22 mouse cellular contexts compared by ENCODE assay signal in the genomic region with DNA sequence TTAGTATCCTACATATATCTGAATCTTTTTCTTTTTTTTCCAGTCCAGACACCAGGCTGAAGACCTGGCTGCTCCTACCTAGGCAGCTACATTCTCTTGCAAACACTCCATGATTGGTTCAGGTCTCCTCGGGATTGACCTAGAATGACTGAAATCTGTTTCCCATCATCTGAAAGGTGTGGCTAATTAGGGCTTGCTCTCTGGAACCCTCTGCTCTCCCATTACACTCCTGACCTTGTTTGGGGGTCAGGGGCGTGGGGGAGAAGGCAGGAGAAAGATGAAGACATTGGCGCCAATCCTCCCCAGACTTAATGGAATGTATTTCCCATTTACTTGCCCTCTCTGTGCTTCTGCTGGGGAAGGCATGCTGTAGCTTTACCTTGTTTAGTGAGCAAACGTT.
DNase-seq lines count a peak whose midpoint lies in the region; ATAC-seq and TF ChIP-seq lines count a peak whose summit lies in the region.
"Had no signal": no experiment of that assay in that cellular context is flagged by ENCODE, and none has a peak within 500 bp of the region (broad histone marks: within the 10 kb centered on the region; RNA-seq: fewer than 3 reads in every experiment).

No protein-coding gene starts in this region.

- ATAC-seq in embryonic facial prominence, embryonic 14.5 days (ENCODE audit: low read depth) = peak; percentile 10; the same call in 1 of the 2 replicates
- peak; percentile 24; the same call in 1 of the 2 replicates for ATAC-seq in limb, embryonic 14.5 days (ENCODE audit: low FRiP score, low read depth)
- ATAC-seq in forebrain, embryonic 15.5 days (replicated peaks) = no peak
- ATAC-seq: intestine, postnatal 0 days; liver, embryonic 12.5 days; midbrain, embryonic 13.5 days; Patski had no signal

- 17% methylated on average over 4 of the region's 4 CpGs for WGBS in embryonic facial prominence, embryonic 14.5 days
- 19% methylated on average over 4 of the region's 4 CpGs for WGBS in limb, embryonic 14.5 days
- 74% methylated on average over 4 of the region's 4 CpGs for whole genome bisulfite sequencing in forebrain, embryonic 15.5 days

- no peaks in the 10 kb centered on the region for H3K9me3 ChIP-seq in embryonic facial prominence, embryonic 14.5 days (ENCODE audit: control insufficient read depth, low read length)
- no peaks in the 10 kb centered on the region for H3K9me3 ChIP-seq in limb, embryonic 14.5 days (ENCODE audit: control insufficient read depth, low read length)
- H3K9me3 ChIP-seq in forebrain, embryonic 15.5 days = no peaks in the 10 kb centered on the region
- H3K9me3 ChIP-seq: G1E; heart, embryonic 15.5 days; hindbrain, embryonic 15.5 days; liver, embryonic 12.5 days; midbrain, embryonic 13.5 days had no signal

- peaks cover 13% of the 10 kb centered on the region for H3K4me1 ChIP-seq in embryonic facial prominence, embryonic 14.5 days (ENCODE audit: control insufficient read depth, insufficient read depth, low read length)
- H3K4me1 ChIP-seq in limb, embryonic 14.5 days (ENCODE audit: control insufficient read depth, insufficient read depth, low read length) = peaks cover 6% of the 10 kb centered on the region; the same call in 1 of the 2 replicates
- H3K4me1 ChIP-seq in forebrain, embryonic 15.5 days = no peaks in the 10 kb centered on the region
- H3K4me1 ChIP-seq: heart, embryonic 15.5 days; hindbrain, embryonic 15.5 days; liver, embryonic 12.5 days; midbrain, embryonic 13.5 days had no signal

- DNase-seq in R1 (ENCODE audit: low read depth, low spot score) = peak; percentile 3
- DNase-seq in embryo, embryonic 11 days = peak; percentile 43
- DNase-seq in embryonic facial prominence, embryonic 14.5 days (ENCODE audit: low spot score) = no peak
- DNase-seq in limb, embryonic 14.5 days (ENCODE audit: low spot score) = no peak
- DNase-seq in layer of hippocampus, adult 9-10 months (ENCODE audit: low spot score) = no peak
- no peak for DNase-seq in urinary bladder, postnatal 25 days (ENCODE audit: low spot score)
- DNase-seq: adrenal gland, postnatal 14 days; cerebellum, adult 9-10 months; kidney, postnatal 36 days; lung, adult 18-20 months; lung, postnatal 14 days; right cerebral cortex, postnatal 14 days; thymus, adult 2 months had no signal

- H3K9ac ChIP-seq in embryonic facial prominence, embryonic 14.5 days (ENCODE audit: low read depth, low read length) = no peak overlapping the region
- H3K9ac ChIP-seq in limb, embryonic 14.5 days (ENCODE audit: low read depth, low read length, severe bottlenecking) = no peak overlapping the region
- no peak overlapping the region for H3K9ac ChIP-seq in forebrain, embryonic 15.5 days (replicated peaks)
- H3K9ac ChIP-seq: heart, embryonic 15.5 days; hindbrain, embryonic 15.5 days; liver, embryonic 12.5 days; midbrain, embryonic 13.5 days had no signal

- no peak overlapping the region for H3K27ac ChIP-seq in embryonic facial prominence, embryonic 14.5 days (replicated peaks; ENCODE audit: low read depth, low read length)
- H3K27ac ChIP-seq in limb, embryonic 14.5 days (replicated peaks; ENCODE audit: low read depth, low read length) = no peak overlapping the region
- no peak overlapping the region for H3K27ac ChIP-seq in forebrain, embryonic 15.5 days (replicated peaks)
- H3K27ac ChIP-seq: heart, embryonic 15.5 days; hindbrain, embryonic 15.5 days; liver, embryonic 12.5 days; midbrain, embryonic 13.5 days; stomach, postnatal 0 days had no signal

- H3K4me3 ChIP-seq in embryonic facial prominence, embryonic 14.5 days (ENCODE audit: low read depth, low read length) = no peak overlapping the region
- no peak overlapping the region for H3K4me3 ChIP-seq in limb, embryonic 14.5 days (replicated peaks; ENCODE audit: low read length)
- H3K4me3 ChIP-seq in forebrain, embryonic 15.5 days = no peak overlapping the region
- H3K4me3 ChIP-seq: heart, embryonic 15.5 days; hindbrain, embryonic 15.5 days; liver, embryonic 12.5 days; midbrain, embryonic 13.5 days had no signal

- H3K27me3 ChIP-seq in embryonic facial prominence, embryonic 14.5 days (replicated peaks; ENCODE audit: control insufficient read depth, insufficient read depth, low read length) = no peaks in the 10 kb centered on the region
- peaks cover 3% of the 10 kb centered on the region; the same call in 1 of the 2 replicates for H3K27me3 ChIP-seq in limb, embryonic 14.5 days (ENCODE audit: control insufficient read depth, insufficient read depth, low read length)
- no peaks in the 10 kb centered on the region for H3K27me3 ChIP-seq in forebrain, embryonic 15.5 days
- H3K27me3 ChIP-seq: heart, embryonic 15.5 days; hindbrain, embryonic 15.5 days; liver, embryonic 12.5 days; midbrain, embryonic 13.5 days had no signal

- no peak overlapping the region for H3K4me2 ChIP-seq in embryonic facial prominence, embryonic 14.5 days (ENCODE audit: low read depth, low read length)
- no peak overlapping the region for H3K4me2 ChIP-seq in limb, embryonic 14.5 days (replicated peaks; ENCODE audit: low read depth, low read length, severe bottlenecking)
- H3K4me2 ChIP-seq in forebrain, embryonic 15.5 days (replicated peaks) = no peak overlapping the region
- H3K4me2 ChIP-seq: heart, embryonic 15.5 days; hindbrain, embryonic 15.5 days; liver, embryonic 12.5 days; midbrain, embryonic 13.5 days had no signal

- no peak for TF ChIP-seq POLR2A in limb, embryonic 14.5 days (IDR thresholded peaks at IDR 0.05; ENCODE audit: borderline replicate concordance, extremely low read depth, insufficient read depth, insufficient read length)

- no peaks in the 10 kb centered on the region for H3K36me3 ChIP-seq in embryonic facial prominence, embryonic 14.5 days (ENCODE audit: control insufficient read depth, insufficient read depth, low read length)
- no peaks in the 10 kb centered on the region for H3K36me3 ChIP-seq in limb, embryonic 14.5 days (ENCODE audit: control insufficient read depth, insufficient read depth, low read length)
- no peaks in the 10 kb centered on the region for H3K36me3 ChIP-seq in forebrain, embryonic 15.5 days
- H3K36me3 ChIP-seq: G1E; heart, embryonic 15.5 days; hindbrain, embryonic 15.5 days; liver, embryonic 12.5 days; midbrain, embryonic 13.5 days had no signal

Comparison
In these comparisons a context has a peak if more than half of its experiments do, and no peak if none do; other contexts are left out.
1. DNase-seq: peak in R1 (single experiment) and embryo, embryonic 11 days (single experiment); none in embryonic facial prominence, embryonic 14.5 days (single experiment), limb, embryonic 14.5 days (single experiment), layer of hippocampus, adult 9-10 months (single experiment) and urinary bladder, postnatal 25 days (single experiment).